In the genomic region with DNA sequence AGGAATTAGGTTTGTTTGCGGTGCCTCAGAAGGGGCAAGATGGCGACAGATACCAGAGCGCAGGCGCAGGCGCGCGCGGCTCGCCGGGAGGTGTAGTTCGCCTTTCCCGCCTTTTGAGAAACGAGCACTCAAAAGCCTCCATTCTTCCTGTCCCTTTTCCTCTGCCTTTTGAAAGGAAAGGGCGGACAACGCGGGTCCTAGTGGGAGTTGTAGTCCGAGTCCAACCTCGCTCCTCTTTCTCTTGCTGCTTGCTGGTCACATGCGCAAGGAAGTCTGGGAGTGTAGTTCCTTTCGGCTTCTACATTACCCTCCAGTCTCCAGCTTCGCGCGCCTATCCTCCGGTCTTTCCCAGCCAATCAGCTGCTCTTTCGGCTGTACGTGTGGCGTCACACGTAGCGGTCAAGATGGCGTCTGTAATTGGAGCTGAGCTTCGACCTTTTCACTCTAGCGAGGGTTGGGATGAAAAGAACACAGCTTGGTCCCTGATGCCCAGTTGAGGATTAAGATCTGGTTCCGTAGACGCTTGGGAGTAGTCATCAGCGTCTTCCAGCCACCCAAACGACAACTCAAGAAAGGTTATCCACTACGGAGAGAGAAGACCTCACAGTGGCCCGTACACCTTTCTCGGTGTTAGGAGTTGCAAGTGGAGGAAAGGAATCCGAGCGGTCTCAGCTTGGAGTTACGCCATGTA, we compare ENCODE assay signal across 8 mouse cellular contexts. TPM values are rescaled to one million over a fixed set of nuclear protein-coding genes. Genes with fewer than 3 reads are reported as not detected.
DNase-seq lines count a peak whose midpoint lies in the region; ATAC-seq lines count a peak whose summit lies in the region.

A gene (minus strand): TSS at position 253 of the 691 bp plus-strand sequence.

- H3K27ac ChIP-seq in heart, embryonic 14.5 days (replicated peaks in 1 of 2; ENCODE audit: control insufficient read depth in 1 of 2, insufficient read depth in 1 of 2, low read depth in 2 of 2, low read length in 2 of 2), result peak within 1 kb of the TSS; percentile 97 to 99
- peak within 1 kb of the TSS; percentile 92 for H3K27ac ChIP-seq in liver, embryonic 13.5 days
- H3K27ac ChIP-seq in stomach, embryonic 16.5 days (ENCODE audit: low read length), result peak within 1 kb of the TSS; percentile 94

- no peaks in the 10 kb centered on the region for H3K27me3 ChIP-seq in heart, embryonic 14.5 days (ENCODE audit: control insufficient read depth, insufficient read depth, low read length)
- no peaks in the 10 kb centered on the region for H3K27me3 ChIP-seq in liver, embryonic 13.5 days
- H3K27me3 ChIP-seq in stomach, embryonic 16.5 days (ENCODE audit: control insufficient read depth, insufficient read depth, low read length), result no peaks in the 10 kb centered on the region

- peaks cover 0 to 18% of the 10 kb centered on the region in 2 experiments; a peak in 2 of 4 replicates for H3K4me1 ChIP-seq in heart, embryonic 14.5 days (ENCODE audit: control insufficient read depth in 2 of 2, insufficient read depth in 2 of 2, low read length in 2 of 2)
- peaks cover 27% of the 10 kb centered on the region for H3K4me1 ChIP-seq in liver, embryonic 13.5 days (replicated peaks)
- peaks cover 13% of the 10 kb centered on the region for H3K4me1 ChIP-seq in stomach, embryonic 16.5 days (ENCODE audit: control insufficient read depth, insufficient read depth, low read length)

- peak within 1 kb of the TSS; percentile 62 for H3K4me2 ChIP-seq in heart, embryonic 14.5 days (ENCODE audit: low read length)
- H3K4me2 ChIP-seq in liver, embryonic 13.5 days, result peak within 1 kb of the TSS; percentile 77
- H3K4me2 ChIP-seq in stomach, embryonic 16.5 days (ENCODE audit: low read depth, low read length), result peak within 1 kb of the TSS; percentile 89

- WGBS in heart, embryonic 14.5 days, result under 1% methylated on average over 42 of the region's 42 CpGs
- under 1% methylated on average over 42 of the region's 42 CpGs for WGBS in liver, embryonic 13.5 days (ENCODE audit: insufficient replicate concordance)
- under 1% methylated on average over 42 of the region's 42 CpGs for WGBS in stomach, embryonic 16.5 days

- peak within 1 kb of the TSS; percentile 95 for H3K9ac ChIP-seq in heart, embryonic 14.5 days (ENCODE audit: low read length)
- peak within 1 kb of the TSS; percentile 96 for H3K9ac ChIP-seq in liver, embryonic 13.5 days
- peak within 1 kb of the TSS; percentile 83 for H3K9ac ChIP-seq in stomach, embryonic 16.5 days (ENCODE audit: low read length)

- peak; percentile 91 for DNase-seq in c-Kit-negative CD71-positive TER-119-positive erythroid progenitor cells, embryonic 14.5 days (ENCODE audit: low read depth, low spot score)
- peak; percentile 99 for DNase-seq in fibroblast of lung, adult 2 months (ENCODE audit: low read depth)
- DNase-seq in kidney, postnatal 14 days, result peak; percentile 96
- DNase-seq in liver, embryonic 13.5 days, result peak; percentile 89
- DNase-seq in neural tube, embryonic 10.5 days (ENCODE audit: extremely low spot score, low spot score), result peak; percentile 96

- H3K4me3 ChIP-seq in heart, embryonic 14.5 days (ENCODE audit: control insufficient read depth in 1 of 2, insufficient read depth in 1 of 2, low read depth in 1 of 2, low read length in 2 of 2), result peak within 1 kb of the TSS; percentile 90 to 95
- peak within 1 kb of the TSS; percentile 99 for H3K4me3 ChIP-seq in liver, embryonic 13.5 days (replicated peaks)
- H3K4me3 ChIP-seq in stomach, embryonic 16.5 days (replicated peaks; ENCODE audit: low read length), result peak within 1 kb of the TSS; percentile 87

- H3K36me3 ChIP-seq in heart, embryonic 14.5 days (ENCODE audit: control insufficient read depth, insufficient read depth, low read length), result peaks cover 28% of the 10 kb centered on the region
- peaks cover 22% of the 10 kb centered on the region for H3K36me3 ChIP-seq in liver, embryonic 13.5 days
- H3K36me3 ChIP-seq in stomach, embryonic 16.5 days (ENCODE audit: control insufficient read depth, insufficient read depth, low read length), result peaks cover 2% of the 10 kb centered on the region; the same call in 1 of the 2 replicates

- peak; percentile 89 for ATAC-seq in CD4-positive, CD25-positive, alpha-beta regulatory T cell, adult 4 months
- ATAC-seq in heart, embryonic 14.5 days (ENCODE audit: insufficient number of reproducible peaks, insufficient read depth, low FRiP score, low read depth), result peak; percentile 95
- peak; percentile 93 for ATAC-seq in liver, embryonic 13.5 days (ENCODE audit: low read depth)
- peak; percentile 97 for ATAC-seq in stomach, embryonic 16.5 days (ENCODE audit: insufficient read depth, low FRiP score)

- no peaks in the 10 kb centered on the region for H3K9me3 ChIP-seq in heart, embryonic 14.5 days (ENCODE audit: control insufficient read depth, low read length)
- no peaks in the 10 kb centered on the region for H3K9me3 ChIP-seq in liver, embryonic 13.5 days (replicated peaks)
- no peaks in the 10 kb centered on the region for H3K9me3 ChIP-seq in stomach, embryonic 16.5 days (replicated peaks; ENCODE audit: control insufficient read depth, low read length)

RNA-seq across cellular contexts. Expression of the gene that starts here (rescaled TPM):
- polyA plus RNA-seq in CD4-positive, CD25-positive, alpha-beta regulatory T cell, adult 4 months (2017; shearing (Covaris generic)), result 10 to 100 TPM; 71.4 to 73.3 TPM
- 32.7 and 34.9 TPM in 2 replicates for polyA plus RNA-seq in heart, embryonic 14.5 days (2014; fragmentation: Nextera tagmentation; extraction: Ambion mirVana)
- polyA plus RNA-seq in liver, embryonic 13.5 days (2015; fragmentation: Nextera tagmentation; extraction: Ambion mirVana), result 4.6 and 8.4 TPM in 2 replicates
- 17.3 and 23.1 TPM in 2 replicates for polyA plus RNA-seq in stomach, embryonic 16.5 days (2015; fragmentation: Nextera tagmentation; extraction: Ambion mirVana)

Comparison
In these comparisons a context has a peak if more than half of its experiments do, and no peak if none do; other contexts are left out.
1. Peak in every context shown above with its lines: DNase-seq, ATAC-seq, H3K4me3 ChIP-seq and H3K27ac ChIP-seq.